In genomic region chr11:3349343-3349695, GRCm38 (mm10) we compare ENCODE assay signal across 10 mouse cellular contexts. TPM values are rescaled to one million over a fixed set of nuclear protein-coding genes. Genes with fewer than 3 reads are reported as not detected.
DNase-seq lines count a peak whose midpoint lies in the region; ATAC-seq lines count a peak whose summit lies in the region.
"Had no signal": no experiment of that assay in that cellular context is flagged by ENCODE, and none has a peak within 500 bp of the region (broad histone marks: within the 10 kb centered on the region; RNA-seq: fewer than 3 reads in every experiment).

No protein-coding gene starts in this region.

- no peaks in the 10 kb centered on the region for H3K27me3 ChIP-seq in heart, embryonic 15.5 days
- H3K27me3 ChIP-seq in megakaryocyte, embryonic 14.5 days (replicated peaks), result no peaks in the 10 kb centered on the region
- no peaks in the 10 kb centered on the region for H3K27me3 ChIP-seq in embryonic facial prominence, embryonic 11.5 days (ENCODE audit: control insufficient read depth, insufficient read depth, low read length)
- H3K27me3 ChIP-seq in limb, embryonic 10.5 days (ENCODE audit: low read depth, poor library complexity, severe bottlenecking), result no peaks in the 10 kb centered on the region

- DNase-seq in heart, adult 9 months (ENCODE audit: low spot score in 2 of 2), result no peak
- DNase-seq in embryonic facial prominence, embryonic 11.5 days (ENCODE audit: low spot score), result no peak
- DNase-seq in limb, embryonic 10.5 days (ENCODE audit: low spot score), result no peak
- no peak for DNase-seq in gastrocnemius, adult 8-10 months (ENCODE audit: low spot score in 2 of 2)
- no peak for DNase-seq in T-cell, adult 2 months (ENCODE audit: low spot score)
- DNase-seq: kidney, adult 9 months; spleen, adult 18-20 months had no signal

- no peak for ATAC-seq in heart, embryonic 15.5 days (replicated peaks; ENCODE audit: insufficient number of reproducible peaks, insufficient read depth, low FRiP score, low read depth)
- no peak for ATAC-seq in megakaryocyte, adult 5-6 weeks (ENCODE audit: poor library complexity, severe bottlenecking)
- ATAC-seq in embryonic facial prominence, embryonic 11.5 days (replicated peaks; ENCODE audit: insufficient number of reproducible peaks, low FRiP score, low TSS enrichment, low read depth), result no peak

- no peaks in the 10 kb centered on the region for H3K9me3 ChIP-seq in heart, embryonic 15.5 days (replicated peaks)
- no peaks in the 10 kb centered on the region for H3K9me3 ChIP-seq in megakaryocyte, embryonic 14.5 days
- H3K9me3 ChIP-seq in embryonic facial prominence, embryonic 11.5 days (replicated peaks; ENCODE audit: control insufficient read depth, low read length), result no peaks in the 10 kb centered on the region
- no peaks in the 10 kb centered on the region for H3K9me3 ChIP-seq in limb, embryonic 10.5 days (replicated peaks)

- H3K4me1 ChIP-seq in heart, embryonic 15.5 days (replicated peaks), result peaks cover 22% of the 10 kb centered on the region
- peaks cover 43% of the 10 kb centered on the region for H3K4me1 ChIP-seq in megakaryocyte, embryonic 14.5 days
- peaks cover 2% of the 10 kb centered on the region; the same call in 1 of the 2 replicates for H3K4me1 ChIP-seq in embryonic facial prominence, embryonic 11.5 days (ENCODE audit: control insufficient read depth, insufficient read depth, low read length)
- H3K4me1 ChIP-seq in limb, embryonic 10.5 days, result peaks cover 28% of the 10 kb centered on the region

- peaks cover 57% of the 10 kb centered on the region for H3K36me3 ChIP-seq in heart, embryonic 15.5 days
- peaks cover 91% of the 10 kb centered on the region for H3K36me3 ChIP-seq in megakaryocyte, embryonic 14.5 days (replicated peaks; ENCODE audit: low read length)
- H3K36me3 ChIP-seq in embryonic facial prominence, embryonic 11.5 days (replicated peaks; ENCODE audit: control insufficient read depth, insufficient read depth, low read depth, low read length), result 0 out of 2 replicates have a peak, but pooled peaks cover 2% of the 10 kb centered on the region
- H3K36me3 ChIP-seq in limb, embryonic 10.5 days, result peaks cover 63% of the 10 kb centered on the region

- peak overlapping the region; percentile 61 for H3K27ac ChIP-seq in heart, embryonic 15.5 days
- no peak overlapping the region for H3K27ac ChIP-seq in embryonic facial prominence, embryonic 11.5 days (replicated peaks; ENCODE audit: low read depth, low read length)
- H3K27ac ChIP-seq in limb, embryonic 10.5 days, result peak overlapping the region; percentile 53; the same call in 1 of the 2 replicates

- no peak overlapping the region for H3K4me3 ChIP-seq in heart, embryonic 15.5 days
- H3K4me3 ChIP-seq in megakaryocyte, embryonic 14.5 days (replicated peaks), result peak overlapping the region; percentile 57
- no peak overlapping the region for H3K4me3 ChIP-seq in embryonic facial prominence, embryonic 11.5 days (ENCODE audit: low read depth, low read length)
- no peak overlapping the region for H3K4me3 ChIP-seq in limb, embryonic 10.5 days

- WGBS in heart, embryonic 15.5 days, result 74% methylated on average over 4 of the region's 4 CpGs
- WGBS in embryonic facial prominence, embryonic 11.5 days, result 89% methylated on average over 4 of the region's 4 CpGs
- WGBS in limb, embryonic 10.5 days, result 85% methylated on average over 4 of the region's 4 CpGs

- no peak overlapping the region for H3K4me2 ChIP-seq in heart, embryonic 15.5 days
- no peak overlapping the region for H3K4me2 ChIP-seq in embryonic facial prominence, embryonic 11.5 days (ENCODE audit: low read depth, low read length)

- 0 out of 2 replicates have a peak overlapping the region, but pooled peaks have one; percentile 30 for H3K9ac ChIP-seq in heart, embryonic 15.5 days
- H3K9ac ChIP-seq in embryonic facial prominence, embryonic 11.5 days (replicated peaks; ENCODE audit: low read length), result peak overlapping the region; percentile 32; the same call in 1 of the 2 replicates

RNA-seq across cellular contexts. Expression of gene Pik3ip1, which starts 19.1 kb away (rescaled TPM):
- polyA plus RNA-seq in heart, embryonic 15.5 days (2015; fragmentation: Nextera tagmentation; extraction: Ambion mirVana), result 35.1 and 36.1 TPM in 2 replicates
- 17.8 and 33.7 TPM in 2 replicates for polyA plus RNA-seq in megakaryocyte, embryonic 14.5 days (2012; ENCODE audit: insufficient read depth, low replicate concordance)
- total RNA-seq in megakaryocyte, adult 5-6 weeks (2015), result 1.0 and 3.3 TPM in 2 replicates
- 2.6 and 3.8 TPM in 2 replicates for total RNA-seq in megakaryocyte, adult 5-6 weeks (2017)
- 10.5 and 10.6 TPM in 2 replicates for polyA plus RNA-seq in embryonic facial prominence, embryonic 11.5 days (2014; fragmentation: Nextera tagmentation; extraction: Ambion mirVana)
- 5.9 and 8.5 TPM in 2 replicates for polyA plus RNA-seq in limb, embryonic 10.5 days (2016; fragmentation: Nextera tagmentation; extraction: Ambion mirVana)
- total RNA-seq in gastrocnemius, adult 8-10 months (2022), result 10 to 100 TPM; 28.3 to 39.0 (median 36.6) TPM

RNA-seq across cellular contexts. Expression of gene Limk2, which starts 59.7 kb away (rescaled TPM):
- polyA plus RNA-seq in heart, embryonic 15.5 days (2015; fragmentation: Nextera tagmentation; extraction: Ambion mirVana), result 42.3 and 54.6 TPM in 2 replicates
- polyA plus RNA-seq in megakaryocyte, embryonic 14.5 days (2012; ENCODE audit: insufficient read depth, low replicate concordance), result 16.4 and 34.1 TPM in 2 replicates
- total RNA-seq in megakaryocyte, adult 5-6 weeks (2015), result 9.6 and 11.5 TPM in 2 replicates
- total RNA-seq in megakaryocyte, adult 5-6 weeks (2017), result 27.5 and 30.4 TPM in 2 replicates
- 47.3 and 55.9 TPM in 2 replicates for polyA plus RNA-seq in embryonic facial prominence, embryonic 11.5 days (2014; fragmentation: Nextera tagmentation; extraction: Ambion mirVana)
- 45.2 and 54.6 TPM in 2 replicates for polyA plus RNA-seq in limb, embryonic 10.5 days (2016; fragmentation: Nextera tagmentation; extraction: Ambion mirVana)
- 10 to 100 TPM; 10.9 to 12.5 (median 11.9) TPM for total RNA-seq in gastrocnemius, adult 8-10 months (2022)
